Mouse (Mus musculus) brain, adult 2 months (tissue): ENCODE results near the gene Agrn.
"Not testable (repeated sequence)": the region's sequence is repeated elsewhere in the genome, so short reads cannot be mapped to it uniquely, and the experiment has no call there.

ENCODE experiments used
- DNase-seq: peaks from one replicate; pipeline ENCODE4 v3.0.0; 2011; ENCODE audit warnings: low read depth, low spot score

The Agrn gene

GRCm38 (mm10) chr4:156154771-156155170, 42.5 kb downstream of the Agrn start:
- no peak for DNase-seq

DNA sequence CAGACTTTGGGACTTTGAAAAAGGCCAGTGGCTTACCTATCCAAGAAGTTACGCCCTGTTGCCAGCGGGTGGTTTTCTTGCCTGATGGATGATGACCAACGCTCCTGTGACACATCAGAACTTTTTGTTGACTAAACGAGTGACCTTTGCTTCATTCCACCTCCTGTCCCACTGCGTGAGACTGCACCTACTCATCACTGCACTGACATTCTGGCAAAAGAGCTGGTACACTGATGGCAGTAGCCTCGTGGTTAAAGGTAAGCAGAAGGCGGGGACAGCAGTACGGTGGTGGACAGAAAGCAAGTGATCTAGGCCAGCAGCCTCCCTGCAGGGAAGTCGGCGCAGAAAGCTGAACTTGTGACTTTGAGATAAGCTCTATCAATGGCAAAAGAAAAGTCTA, 46.4 kb downstream of the Agrn start:
- not testable (repeated sequence) for DNase-seq

GRCm38 (mm10) chr4:156136285-156137100, 60.8 kb downstream of the Agrn start:
- DNase-seq = no peak

- DNase-seq = no peak
Observed at GRCm38 (mm10) chr4:156135801-156136200, 61.5 kb downstream of the Agrn start.

GRCm38 (mm10) chr4:156135112-156135511, 62.2 kb downstream of the Agrn start:
- DNase-seq = no peak

DNA sequence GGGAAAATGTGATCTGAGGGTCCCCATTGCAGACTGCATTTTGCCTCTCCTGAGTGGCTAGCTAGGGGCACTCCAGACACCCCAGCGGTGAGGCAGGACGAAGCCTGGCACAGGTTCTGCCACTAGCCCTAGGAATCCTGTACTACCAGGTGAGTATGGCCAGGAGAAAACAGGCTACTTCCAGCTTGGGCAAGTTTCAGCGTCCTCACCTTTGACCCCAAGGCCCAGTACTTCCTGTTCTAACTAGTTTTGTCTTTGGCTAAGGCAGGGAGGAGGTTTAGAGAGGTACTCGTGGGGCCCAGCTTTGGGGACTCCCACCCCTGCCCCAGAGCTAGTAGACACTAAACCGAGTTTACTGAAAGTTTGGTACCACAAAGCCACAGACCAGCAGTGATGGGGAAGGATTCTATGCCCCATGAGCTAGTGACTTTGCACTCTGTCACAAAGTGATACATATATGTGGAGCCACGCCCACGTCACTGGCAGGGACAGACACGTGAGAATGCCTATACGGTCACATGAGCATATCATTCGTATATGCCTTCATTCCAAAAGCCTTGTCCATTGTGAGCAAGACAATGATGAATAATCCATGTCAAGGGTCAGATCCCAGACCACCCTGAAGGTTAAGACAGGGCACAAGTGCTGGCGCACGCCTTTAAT, 63.2 kb downstream of the Agrn start:
- no peak for DNase-seq

- no peak for DNase-seq
Observed at GRCm38 (mm10) chr4:156133334-156133733, 64.0 kb downstream of the Agrn start.

GRCm38 (mm10) chr4:156130940-156131339, 66.3 kb downstream of the Agrn start:
- DNase-seq = no peak

DNA sequence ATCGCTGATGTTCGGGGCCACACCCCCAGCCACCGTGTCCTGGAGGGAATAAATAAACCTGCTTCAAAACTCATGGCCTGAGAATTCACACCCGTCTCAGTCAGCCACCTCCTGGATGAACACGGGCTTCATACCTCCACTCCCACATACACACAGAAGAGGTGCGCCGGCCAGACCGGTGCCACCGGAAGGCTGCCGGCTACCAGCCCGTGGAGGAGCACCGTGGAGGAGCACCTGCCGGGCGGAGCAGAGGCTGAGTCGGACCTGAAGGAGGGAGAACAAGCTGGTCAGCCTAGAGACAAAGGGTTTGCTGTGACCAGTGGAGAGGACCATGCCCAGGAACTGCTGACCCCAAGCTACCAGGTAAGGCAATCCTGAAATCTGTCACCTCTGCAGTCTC, 66.9 kb downstream of the Agrn start, which contains the start of gene Rnf223:
Gene Rnf223, plus strand, starts transcription at position 78 of the 400 bp plus-strand sequence.
- no peak for DNase-seq

DNA sequence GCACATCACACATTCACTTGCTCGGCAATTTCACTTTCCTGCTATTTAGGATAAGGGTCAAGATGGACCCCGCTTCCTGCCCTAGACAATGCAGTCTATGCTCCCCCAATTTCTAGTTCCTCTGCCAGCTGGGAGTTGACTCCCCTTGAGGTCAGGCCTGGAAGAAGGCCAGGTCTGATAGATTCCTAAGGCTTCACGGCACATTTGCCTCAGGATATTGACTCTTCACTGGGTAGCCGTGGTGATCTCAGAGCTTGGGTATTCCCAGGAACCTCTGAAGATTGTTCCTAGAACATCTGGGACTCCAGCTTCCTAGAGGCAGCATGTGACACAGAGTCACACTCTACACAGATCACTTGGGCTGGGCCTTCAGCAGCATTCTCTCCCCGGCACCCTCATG, 68.5 kb downstream of the Agrn start:
- no peak for DNase-seq

DNA sequence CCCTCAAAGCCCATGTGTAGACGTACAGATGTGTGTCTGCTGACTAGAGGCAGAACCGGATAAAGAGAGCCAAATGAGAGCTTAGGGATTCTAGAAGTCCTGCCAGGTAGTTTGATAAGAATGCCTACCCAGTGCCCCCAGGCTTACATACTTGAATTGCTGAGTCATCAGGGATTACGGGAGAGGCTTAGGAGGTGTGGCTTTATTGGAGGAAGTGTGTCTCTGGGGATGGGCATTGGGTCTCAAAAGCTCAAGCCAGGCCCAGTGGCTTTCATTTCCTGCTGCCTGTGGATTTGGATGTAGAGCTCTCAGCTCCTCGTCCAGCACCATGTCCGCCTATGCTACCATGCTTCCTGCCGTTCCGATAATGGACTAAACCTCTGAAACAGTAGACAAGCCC, 70.4 kb downstream of the Agrn start:
- no peak for DNase-seq

GRCm38 (mm10) chr4:156125393-156125792, 71.9 kb downstream of the Agrn start:
- no peak for DNase-seq

DNA sequence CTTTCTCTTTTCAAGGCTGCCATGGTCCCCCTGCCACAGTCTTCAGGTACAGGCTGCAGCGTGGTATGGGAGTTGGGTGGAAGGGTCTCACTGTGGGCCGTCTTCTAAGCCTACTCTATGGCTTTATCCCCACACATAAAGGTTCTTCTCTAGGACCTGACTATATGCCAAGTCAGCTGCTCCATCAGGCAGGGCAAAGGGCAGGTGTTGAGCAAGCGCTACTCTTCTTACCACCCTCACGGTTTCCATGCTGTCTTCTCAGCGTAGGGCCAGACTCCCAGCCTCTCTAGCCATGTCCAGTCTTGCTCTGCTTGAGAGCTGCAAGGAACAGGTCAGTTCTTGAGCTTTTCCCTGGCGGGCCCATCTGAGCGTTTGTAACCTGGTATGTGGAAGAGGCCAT, 73.2 kb downstream of the Agrn start:
- no peak for DNase-seq
